Mouse (Mus musculus) myocyte (in vitro differentiated cells): Measurements from ENCODE around the gene Tlk2.

Experiments
- CEBPB ChIP-seq: IDR thresholded peaks from 2 replicates; pipeline ENCODE4 v1.6.1; 2011; ENCODE audit warnings: mild to moderate bottlenecking, moderate library complexity; ENCODE audit not compliant: poor library complexity, insufficient read depth, severe bottlenecking
- MYOG ChIP-seq, 3 experiments: IDR thresholded peaks; one replicate each; pipeline ENCODE4 v1.6.1; 2011; ENCODE audit warnings: control low read depth in 2 of 3, low read depth in 2 of 3, mild to moderate bottlenecking in 2 of 3; ENCODE audit not compliant: insufficient read length in 2 of 3, control insufficient read depth in 1 of 3, insufficient read depth in 1 of 3
- POLR2A ChIP-seq: IDR thresholded peaks from one replicate; pipeline ENCODE4 v1.6.1; 2011; ENCODE audit warnings: low read depth, mild to moderate bottlenecking, control low read depth, moderate library complexity; ENCODE audit not compliant: insufficient read length
- REST ChIP-seq: IDR thresholded peaks from one replicate; pipeline ENCODE4 v1.6.1; 2011; ENCODE audit warnings: mild to moderate bottlenecking, control low read depth, moderate library complexity; ENCODE audit not compliant: insufficient read depth, insufficient read length

DNA sequence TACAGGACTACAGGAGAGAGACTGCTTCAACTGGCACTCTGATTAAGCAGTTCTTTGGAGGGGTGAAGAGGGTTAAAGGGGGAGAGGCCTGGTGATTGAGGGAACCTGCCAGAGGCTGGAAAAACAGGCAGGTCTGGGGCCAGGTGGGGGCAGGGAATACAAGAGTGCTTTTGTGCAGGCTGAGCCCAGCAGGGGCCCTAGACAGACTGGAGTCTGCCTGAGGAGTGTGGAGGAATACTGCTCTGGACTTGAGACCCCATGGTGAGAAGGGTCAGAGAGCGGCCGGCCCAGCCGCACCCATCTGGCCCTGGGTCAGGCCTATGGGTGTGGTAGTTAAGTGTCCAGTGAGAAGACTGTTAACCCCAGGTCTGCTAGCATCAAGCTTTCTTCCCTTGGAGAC, 107.1 kb downstream of the Tlk2 start:
- TF ChIP-seq REST (no peak), CEBPB (no peak), POLR2A (no peak), MYOG (IDR thresholded peaks at IDR 0.05; ENCODE audit: control insufficient read depth in 1 of 3, insufficient read depth in 1 of 3, insufficient read length in 2 of 3, low read depth in 2 of 3) (no peak)
